Mouse (Mus musculus): Measurements from ENCODE around the gene Hoxd13. TPM values are rescaled to one million over a fixed set of nuclear protein-coding genes. Genes with fewer than 3 reads are reported as not detected.

The Hoxd13 gene
- total RNA-seq, 2 experiments from 2014 or later, result not detected

DNA sequence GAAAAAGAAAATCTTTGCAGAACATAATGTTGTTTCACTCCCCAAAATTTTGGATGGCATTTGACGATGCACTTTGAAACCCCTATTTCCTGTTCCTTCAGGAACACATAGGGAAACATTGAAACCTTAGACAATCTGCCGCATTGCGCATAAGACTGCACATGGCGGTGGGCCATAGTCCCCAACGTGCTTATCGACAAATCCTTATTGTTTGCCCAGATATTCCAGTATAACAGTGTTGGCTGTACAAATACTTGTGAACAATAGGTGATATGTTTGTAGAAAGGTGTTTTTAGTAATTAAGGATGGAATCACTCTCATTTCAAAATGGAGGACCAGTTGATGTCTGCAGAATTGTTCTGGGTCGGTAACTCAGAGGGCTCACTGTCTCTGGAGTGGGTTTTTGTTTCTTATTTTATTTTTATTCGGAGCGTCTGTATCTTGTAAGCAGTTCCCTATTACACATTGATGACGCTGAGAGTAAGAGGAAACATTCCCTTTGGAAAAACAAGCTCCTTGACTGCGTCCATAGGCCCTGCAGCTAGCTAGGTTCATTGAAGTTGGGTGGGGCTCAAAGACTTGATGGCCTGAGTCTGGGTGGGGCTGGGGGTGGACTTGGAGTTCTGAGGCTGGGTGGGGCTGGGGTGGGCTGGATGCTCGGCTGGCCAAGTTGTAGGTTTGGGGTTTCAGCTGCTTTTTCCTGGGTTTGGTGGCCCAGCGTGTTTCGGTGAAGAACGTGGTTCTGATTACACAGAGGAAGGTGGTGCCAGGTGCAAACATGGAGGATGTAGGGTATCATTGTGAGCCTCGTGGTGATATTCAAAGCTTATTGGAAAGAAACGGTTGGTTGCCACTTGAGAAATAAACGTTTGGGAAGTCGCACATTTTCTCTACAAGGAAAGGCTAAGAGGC is 45.4 kb downstream of the Hoxd13 start:
- intact Hi-C loops (cut with DNase I), result loop anchor here (2.0 kb wide), 1 partner anchor 341 kb away; no protein-coding TSS in a partner anchor
- no peak for DNase-seq (ENCODE audit: low spot score in 2 of 2)

DNA sequence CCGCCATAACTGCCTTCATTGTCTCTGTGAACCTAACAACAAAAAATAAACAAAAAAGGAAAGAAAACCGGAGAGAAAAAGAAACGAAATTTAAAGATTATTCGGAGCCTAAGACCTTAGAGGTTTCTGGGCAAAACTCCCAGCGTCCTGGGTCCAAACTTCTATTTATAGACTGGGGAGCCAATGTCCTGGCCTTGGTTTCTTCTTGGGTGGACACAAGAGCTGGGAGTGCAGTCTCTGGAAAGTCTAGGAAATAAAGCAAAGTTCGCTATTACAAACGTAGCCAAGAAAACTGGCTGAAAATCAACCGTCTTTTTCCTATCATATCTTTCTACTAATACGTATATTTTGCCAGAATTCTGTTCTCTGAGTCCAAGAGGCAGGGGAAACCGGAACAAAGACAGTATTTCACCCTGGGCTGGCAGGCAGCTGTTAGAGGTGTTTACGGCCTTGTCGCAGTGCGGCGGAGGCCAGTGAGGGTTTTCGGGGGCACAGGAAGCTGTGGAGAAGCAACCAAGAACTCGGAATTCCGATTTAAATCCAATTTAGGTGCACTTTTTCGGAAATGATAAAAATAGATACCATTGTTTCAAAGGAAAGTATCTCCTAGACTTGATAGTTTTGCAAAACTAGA is 46.2 kb downstream of the Hoxd13 start:
- DNase-seq (ENCODE audit: low spot score in 2 of 2), result no peak
- intact Hi-C loops (cut with DNase I), result loop anchor here (2.0 kb wide), 1 partner anchor 341 kb away; no protein-coding TSS in a partner anchor

DNA sequence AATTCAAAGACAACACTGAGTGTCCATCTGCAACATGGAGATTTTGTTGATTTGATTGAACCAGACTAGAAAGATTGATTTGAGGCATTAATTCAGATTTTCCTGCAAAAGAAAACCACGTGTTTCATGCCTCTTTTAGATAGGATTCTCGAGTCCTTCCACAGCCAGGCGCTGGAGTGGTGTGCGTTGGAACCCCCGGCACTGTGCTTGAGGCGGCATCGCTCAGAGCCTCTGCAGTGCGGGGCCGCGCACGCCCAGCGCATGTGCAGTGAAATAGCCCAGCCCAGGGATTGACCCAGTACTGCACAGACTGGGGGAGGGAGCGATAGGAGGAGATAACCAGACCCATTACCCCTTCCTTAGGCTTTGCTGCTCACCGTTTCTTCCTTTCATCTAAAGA is 46.8 kb downstream of the Hoxd13 start:
- intact Hi-C loops (cut with DNase I), result loop anchor here (1.0 to 2.0 kb wide), 2 partner anchors 340 to 422 kb away; no protein-coding TSS in a partner anchor

DNA sequence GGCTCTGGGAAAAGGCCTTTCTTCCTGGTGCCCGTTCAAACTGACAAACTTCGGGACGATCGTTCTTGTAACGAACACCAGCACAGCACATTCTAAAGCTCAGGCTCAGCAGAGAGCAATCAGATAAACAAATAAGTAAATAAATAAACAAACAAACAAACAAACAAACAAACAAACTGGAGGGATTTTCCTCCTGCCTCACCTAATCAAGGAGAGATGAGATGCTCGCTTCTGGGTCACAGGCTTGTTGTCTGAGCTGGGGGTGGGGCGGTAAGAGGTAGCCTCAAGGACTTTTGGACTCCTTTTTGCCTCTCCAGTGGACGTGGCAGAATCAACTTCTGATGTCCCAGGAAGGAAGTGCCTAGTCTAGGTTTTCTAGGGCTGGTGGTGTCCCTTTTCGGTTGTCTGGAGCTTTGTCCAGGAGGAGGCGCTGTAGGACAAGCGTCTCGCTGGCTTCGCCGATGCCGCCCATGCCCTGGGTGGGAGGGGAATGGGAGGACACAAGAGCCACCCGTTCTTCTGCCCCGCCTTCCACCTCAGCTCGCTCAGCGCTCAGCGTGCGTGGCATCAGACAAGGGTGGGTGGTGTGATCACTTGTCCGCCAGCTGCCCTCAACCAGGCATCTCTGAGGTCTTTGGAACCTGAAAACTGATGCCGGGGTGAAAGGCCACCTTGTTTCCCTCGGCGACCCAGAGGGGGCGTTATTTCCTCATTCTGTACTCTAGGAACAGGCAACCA is 47.6 kb downstream of the Hoxd13 start:
- intact Hi-C loops (cut with DNase I), result loop anchor here (1.0 to 2.0 kb wide), 3 partner anchors 249 to 422 kb away; no protein-coding TSS in a partner anchor
- peak; percentile 62 to 79 for DNase-seq (ENCODE audit: low spot score in 2 of 2)

More for the DNA sequence above, 46.8 kb downstream of the Hoxd13 start:
- no peak for DNase-seq (ENCODE audit: low spot score in 2 of 2)

DNA sequence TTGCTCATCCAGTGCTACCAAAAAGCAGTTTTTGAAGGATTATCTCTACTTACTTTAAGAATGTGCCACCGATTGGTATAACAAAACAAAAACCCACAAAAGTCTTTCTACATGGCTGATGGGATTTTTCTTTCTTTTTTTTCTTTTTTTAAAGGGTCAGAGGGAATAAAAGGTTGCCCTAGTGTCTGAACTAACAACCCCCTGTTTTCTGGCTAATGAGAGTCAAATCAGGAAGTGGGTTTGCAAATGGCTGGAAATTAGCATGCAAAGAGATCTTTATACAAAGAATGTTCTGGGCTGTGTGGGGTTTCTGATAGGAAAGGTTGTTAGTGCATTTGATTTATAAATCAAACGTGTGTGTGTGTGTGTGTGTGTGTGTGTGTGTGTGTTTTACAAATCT is 52.3 kb downstream of the Hoxd13 start:
- no peak for DNase-seq (ENCODE audit: low spot score in 2 of 2)
- intact Hi-C loops (cut with DNase I), result no loop called here

DNA sequence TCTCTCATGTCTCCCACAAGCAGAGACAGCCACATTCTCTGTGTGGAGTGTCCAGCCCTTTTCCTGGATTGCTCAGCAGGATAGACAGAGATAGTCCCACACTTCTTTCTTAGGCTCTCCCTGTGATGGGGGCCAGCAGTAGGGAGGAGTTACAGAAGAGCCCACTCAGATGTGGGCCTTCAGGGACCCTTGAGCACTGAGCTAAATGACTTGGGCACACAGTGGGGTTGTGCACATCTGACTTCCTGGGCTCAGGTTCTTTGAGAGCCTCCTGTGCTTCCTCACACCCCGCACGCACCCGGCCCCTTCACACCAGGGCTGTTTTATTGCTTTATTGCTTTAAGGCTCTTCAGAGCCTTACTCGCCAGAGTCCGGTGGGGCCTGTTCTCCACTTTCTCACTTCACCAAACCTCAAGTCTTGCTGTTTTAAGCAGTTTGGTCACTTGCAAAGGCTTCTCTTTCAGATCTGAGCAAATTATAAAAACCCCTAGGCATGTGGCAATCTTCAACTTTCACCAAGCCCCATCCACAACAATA is 52.9 kb downstream of the Hoxd13 start:
- intact Hi-C loops (cut with DNase I), result no loop called here
- no peak for DNase-seq (ENCODE audit: low spot score in 2 of 2)

Small RNA genes within 50 kb of the gene (microRNA-seq; reads per million reads assigned to microRNA genes)
- gene Gm44463, result 0 reads per million in 2 experiments

Other genes with a start within 250 kb of the Hoxd13 start
- gene Lnpk, start 88.9 kb upstream of the Hoxd13 start, total RNA-seq (2021), result 10 to 100 TPM; 68.4 to 72.1 TPM
- not detected for gene Evx2, start 8.8 kb upstream of the Hoxd13 start, total RNA-seq (2021)
- not detected for gene Hoxd12, start 6.7 kb downstream of the Hoxd13 start, total RNA-seq (2021)
- gene Hoxd11, start 11.2 kb downstream of the Hoxd13 start, total RNA-seq (2021), result not detected
- gene Hoxd10, start 23.6 kb downstream of the Hoxd13 start, total RNA-seq (2021), result not detected
- gene Hoxd9, start 29.4 kb downstream of the Hoxd13 start, total RNA-seq (2021), result not detected
- gene Hoxd8, start 36.3 kb downstream of the Hoxd13 start, total RNA-seq (2021), result not detected
- gene Hoxd3, start 43.6 kb downstream of the Hoxd13 start, total RNA-seq (2021), result not detected
- not detected for gene Hoxd4, start 43.6 kb downstream of the Hoxd13 start, total RNA-seq (2021)
- gene Gm28230, start 58.4 kb downstream of the Hoxd13 start, total RNA-seq (2021), result not detected
- not detected for gene Hoxd1, start 94.7 kb downstream of the Hoxd13 start, total RNA-seq (2021)
- 10 to 100 TPM; 47.4 to 54.9 TPM for gene Mtx2, start 157.5 kb downstream of the Hoxd13 start, total RNA-seq (2021)

Measured in left cerebral cortex, postnatal 14 days (tissue).